Mouse (Mus musculus) monocyte, adult 2 months (primary cell): ENCODE results near the gene Lsg1.

ENCODE experiments used
- DNase-seq, 2 experiments: peaks; one replicate each; pipeline ENCODE4 v3.0.0; 2022; ENCODE audit warnings: low spot score in 2 of 2, low read depth in 1 of 2

Lsg1 gene

DNA sequence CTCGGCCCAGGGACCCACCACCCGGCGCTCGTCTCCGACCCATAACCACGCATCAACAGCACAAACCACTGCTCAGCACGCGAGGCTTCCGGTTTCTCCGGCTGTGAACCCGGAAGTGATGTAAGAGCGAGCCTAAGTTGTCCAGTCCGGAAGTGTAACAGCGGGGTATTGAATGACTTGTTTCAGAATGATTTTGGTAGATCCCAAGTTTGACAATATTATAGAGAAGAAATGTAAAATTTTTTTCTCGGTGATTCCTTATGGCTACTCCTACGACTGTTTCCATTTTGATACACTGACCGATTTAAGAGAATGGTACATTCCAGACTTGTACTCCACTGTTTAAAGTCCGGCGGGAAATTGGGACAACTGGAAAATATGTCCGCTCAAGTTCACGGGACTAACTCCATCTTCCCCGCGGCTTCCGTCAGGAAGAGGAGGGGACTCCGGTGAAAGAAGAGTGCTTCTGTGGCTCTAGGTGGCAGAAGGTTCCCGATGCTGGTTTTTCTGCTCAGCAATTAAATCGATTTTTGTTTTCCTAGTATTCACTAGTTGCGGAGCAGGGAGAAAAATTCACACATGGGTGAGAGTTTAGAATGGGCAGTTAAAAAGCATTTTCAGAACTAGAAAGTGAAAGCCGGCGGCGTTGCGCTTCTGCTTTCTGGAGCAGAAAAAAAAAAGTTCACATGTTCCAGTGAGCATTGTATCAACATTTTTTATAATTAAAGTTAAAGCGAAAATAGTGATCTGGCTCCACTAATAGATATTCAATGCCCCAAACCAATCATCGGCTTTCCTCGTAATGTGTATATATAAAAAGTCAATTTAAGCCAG, at the start of gene Lsg1:
Gene Lsg1 (minus strand): TSS at position 99 of the 834 bp plus-strand sequence.
- peak; percentile 70 to 80 for DNase-seq

DNA sequence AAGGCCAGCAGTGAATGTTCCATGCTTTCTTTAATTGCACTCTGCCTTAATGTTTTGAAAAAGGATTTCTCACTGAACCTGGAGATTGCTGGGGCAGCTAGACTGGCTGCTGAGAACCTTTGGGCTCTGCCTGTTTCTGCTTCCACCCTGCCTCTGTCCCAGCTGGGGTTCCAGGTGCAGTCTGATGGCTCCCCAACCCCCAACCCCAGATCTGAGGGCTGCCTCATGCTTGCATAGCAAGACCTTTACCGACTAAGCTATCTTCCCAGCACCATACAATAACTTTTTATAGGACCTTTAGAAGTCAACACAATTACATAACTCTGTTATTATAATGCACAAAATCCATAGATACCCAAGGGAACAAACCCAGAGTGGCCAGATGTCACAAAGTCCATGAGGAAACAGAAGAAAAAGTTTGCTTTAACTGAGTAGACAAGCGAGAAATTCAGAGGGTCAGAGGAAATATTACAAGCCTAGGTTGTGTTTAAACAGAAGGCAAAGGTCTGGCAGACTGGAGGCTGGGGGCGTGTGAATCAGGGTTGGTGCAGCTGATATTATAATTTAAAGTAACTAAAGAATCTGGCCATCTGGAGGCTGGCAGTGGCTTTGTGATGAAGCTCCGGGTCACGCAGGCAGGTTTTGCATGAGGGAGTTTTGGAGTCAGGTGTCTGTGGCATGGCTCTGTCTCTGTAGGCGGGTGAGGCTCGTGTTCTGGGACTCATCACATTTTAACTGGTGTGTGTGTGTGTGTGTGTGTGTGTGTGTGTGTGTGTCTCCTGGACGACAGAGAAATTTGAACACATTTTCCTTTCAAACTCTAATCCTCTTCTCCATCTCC, 46.7 kb upstream of the Lsg1 start:
- DNase-seq, result no peak

DNA sequence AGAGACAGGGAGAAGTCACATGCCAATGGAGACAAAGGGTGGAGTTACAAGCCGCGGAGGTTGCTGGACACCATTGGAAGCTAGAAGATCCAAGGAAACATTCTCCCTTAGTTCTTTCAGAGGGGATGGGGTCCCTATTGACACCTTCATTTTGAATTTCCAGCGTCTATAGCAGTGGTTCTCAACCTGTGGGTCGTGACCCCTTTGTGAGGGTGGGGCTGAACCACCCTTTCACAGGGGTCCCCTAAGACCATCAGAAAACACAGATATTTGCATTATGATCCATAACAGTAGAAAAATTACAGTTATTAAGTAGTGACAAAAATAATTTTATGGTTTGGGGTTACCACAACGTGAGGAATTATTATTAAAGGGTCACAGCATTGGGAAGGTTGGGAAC, 42.1 kb upstream of the Lsg1 start:
- DNase-seq, result no peak

DNA sequence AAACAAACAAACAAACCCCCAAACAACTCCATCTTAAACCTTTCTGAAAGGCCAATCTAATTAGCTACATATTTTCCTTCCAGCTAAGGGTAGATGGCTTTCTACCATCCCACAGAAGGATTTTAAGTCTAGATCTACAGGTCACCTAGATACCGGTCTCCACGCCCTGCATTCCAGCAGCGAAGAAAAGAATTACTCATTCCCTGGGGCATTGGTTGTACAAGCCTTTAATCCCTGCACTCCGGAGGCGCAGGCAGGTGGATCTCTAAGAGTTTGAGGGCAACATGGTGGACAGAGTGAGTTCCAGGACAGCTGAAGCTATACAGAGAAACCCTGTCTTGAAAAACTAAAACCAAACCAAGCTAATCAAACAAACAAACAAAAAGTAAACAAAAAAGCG, 41.0 kb upstream of the Lsg1 start:
- no peak for DNase-seq

DNA sequence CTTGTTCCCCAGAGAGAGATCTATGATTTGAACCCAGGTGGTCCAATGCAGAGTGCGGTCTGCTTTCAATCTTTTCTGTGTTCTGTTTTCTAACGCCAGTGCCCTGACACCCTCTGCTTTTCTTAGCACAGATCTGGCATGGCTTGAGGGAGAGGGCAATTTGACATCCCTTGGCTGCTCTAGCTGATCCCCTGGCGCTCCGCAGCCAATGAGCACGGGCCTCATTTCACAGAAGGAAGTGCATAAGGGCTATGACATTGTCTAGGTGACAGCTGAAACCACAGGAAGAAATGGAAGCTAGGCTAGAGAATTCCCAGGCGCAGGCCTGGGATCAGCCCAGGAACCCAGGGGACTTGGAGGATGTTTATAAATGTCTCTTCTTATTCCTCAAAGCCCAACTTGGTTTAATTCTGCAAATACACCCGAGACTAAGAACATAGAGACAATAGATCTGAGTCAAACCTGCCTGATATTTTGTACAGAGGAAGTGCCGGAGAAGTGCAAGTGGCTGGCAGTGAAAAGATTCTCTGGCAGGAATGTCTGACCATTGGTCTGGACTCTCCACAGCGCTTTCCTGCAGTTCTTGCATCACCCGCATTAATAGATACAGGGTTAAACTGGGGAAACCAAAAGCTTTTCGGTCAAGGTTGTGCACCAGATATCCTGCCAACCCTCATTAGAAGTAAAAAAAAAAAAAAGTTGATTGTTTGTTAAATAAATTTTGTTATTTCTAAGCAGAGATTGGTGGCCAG, 40.4 kb upstream of the Lsg1 start:
- DNase-seq, result no peak

DNA sequence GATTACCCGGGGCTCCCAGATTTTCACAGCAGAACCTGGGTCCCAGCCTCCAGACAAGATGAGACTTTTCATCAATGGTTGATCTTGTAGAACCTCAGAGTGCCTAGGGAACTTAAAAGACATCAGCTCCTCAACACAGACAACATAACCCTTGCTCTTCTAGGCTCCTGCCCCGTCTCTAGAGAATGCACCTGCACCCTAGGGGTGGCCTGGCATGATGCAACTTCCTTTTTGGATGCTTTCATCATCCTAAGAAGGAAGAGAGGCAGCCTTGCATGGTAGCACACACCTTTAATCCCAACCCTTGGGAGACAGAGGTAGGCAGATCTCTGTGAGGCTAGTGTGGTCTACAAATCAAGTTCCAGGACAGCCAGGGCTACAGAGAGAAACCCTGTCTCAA, 37.2 kb upstream of the Lsg1 start:
- no peak for DNase-seq

DNA sequence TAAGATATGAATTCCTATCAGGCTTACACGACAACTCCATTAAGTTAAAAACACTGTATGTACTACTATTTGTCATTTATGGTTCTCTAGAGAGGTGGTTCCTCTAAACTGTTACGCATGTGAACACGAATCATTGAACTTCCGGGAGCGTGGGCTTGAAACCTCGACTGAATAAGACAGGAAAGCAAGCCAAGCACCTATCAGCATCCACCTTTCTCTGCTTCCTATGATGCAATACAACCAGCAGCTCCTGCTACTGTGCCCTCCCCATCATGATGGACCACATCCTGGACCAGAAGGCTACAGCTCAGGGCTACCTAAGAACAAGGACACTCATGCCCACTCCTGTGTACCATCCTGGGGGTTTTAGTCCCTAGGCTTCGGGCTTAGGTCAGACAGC, 36.3 kb upstream of the Lsg1 start:
- DNase-seq, result no peak

DNA sequence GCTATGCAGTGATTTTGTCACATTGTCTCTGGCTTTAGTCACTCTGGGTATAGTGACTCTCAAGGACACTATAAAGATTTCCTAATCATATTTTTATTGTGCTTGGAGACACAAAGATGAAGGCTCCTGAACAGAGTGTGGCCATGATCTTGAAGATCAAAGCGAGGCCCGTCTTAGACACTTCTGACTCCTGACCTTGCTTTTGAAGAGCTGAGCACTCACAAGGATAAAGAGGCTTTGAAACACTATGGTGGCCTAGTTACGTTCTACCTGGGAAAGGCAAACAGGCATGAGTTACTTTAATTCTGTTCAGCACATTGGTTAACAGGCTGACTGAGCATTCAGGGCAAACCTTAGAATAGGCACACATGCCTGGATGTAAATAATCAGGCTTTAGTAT, 28.9 kb upstream of the Lsg1 start:
- DNase-seq, result no peak

DNA sequence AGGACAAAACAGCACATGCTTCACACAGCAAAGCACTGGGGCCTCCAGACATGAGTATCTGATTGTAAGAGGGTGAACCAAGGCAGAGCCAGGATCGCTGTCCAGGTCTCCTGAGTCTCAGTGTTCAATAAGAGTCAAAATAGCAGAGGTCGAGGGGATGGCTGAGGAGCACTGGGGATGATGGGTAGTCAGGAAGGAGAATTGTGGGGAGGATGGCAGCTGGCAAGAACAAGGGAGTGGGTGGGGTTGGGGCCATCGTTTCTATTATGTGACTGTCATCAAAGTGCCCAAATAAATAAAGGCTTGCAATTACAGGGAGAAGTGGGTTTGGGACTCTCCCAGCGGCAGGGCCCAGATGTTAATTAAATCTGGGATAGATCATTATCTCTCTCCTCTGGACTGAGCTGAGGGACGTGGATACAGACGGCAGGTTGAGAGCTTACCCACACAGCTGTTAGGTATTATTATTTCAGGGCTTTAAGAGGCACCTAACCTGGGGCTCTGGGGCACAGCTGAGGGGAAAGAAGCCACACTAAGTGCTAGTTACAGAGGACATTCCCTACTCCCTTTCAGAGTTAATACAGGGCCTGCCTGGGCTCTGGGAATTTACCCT, 27.4 kb upstream of the Lsg1 start:
- DNase-seq, result no peak

DNA sequence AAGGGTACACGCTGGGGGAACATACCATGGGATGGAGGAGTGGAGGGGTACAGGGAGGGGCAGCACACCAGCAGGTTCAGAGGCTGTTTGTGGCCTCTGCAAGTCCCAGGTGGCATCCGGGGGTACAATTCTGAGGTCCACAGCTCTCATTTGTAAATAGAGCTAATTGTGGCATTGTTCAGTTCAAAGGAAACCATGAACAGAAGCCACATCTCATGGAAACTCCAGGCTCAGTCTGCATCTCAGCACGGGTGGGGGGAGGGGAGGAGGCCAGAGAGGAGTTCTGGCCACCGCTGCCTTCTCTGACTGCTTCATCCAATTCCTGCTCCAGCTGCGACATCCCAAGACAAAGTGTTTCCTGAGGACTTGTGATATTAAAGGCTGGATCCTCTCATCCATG, 26.7 kb upstream of the Lsg1 start:
- no peak for DNase-seq

DNA sequence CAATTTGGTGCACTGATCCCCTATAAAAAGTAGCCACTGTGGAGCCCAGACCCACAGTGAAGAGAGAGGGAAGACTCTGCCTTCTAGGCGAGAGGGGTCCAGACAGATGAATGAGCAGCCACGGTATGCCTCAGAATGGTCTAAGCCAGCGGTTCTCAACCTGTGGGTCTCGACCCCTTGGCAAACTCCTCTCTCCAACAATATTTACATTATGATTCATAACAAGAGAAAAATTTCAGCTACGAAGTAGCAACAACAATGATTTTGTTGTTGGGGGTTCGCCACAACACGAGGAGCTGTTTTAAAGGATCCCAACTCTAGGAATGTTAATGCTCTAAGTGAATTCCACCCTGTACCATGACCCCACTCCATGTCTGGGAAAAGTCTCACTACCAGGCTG, 25.7 kb upstream of the Lsg1 start:
- DNase-seq, result no peak

DNA sequence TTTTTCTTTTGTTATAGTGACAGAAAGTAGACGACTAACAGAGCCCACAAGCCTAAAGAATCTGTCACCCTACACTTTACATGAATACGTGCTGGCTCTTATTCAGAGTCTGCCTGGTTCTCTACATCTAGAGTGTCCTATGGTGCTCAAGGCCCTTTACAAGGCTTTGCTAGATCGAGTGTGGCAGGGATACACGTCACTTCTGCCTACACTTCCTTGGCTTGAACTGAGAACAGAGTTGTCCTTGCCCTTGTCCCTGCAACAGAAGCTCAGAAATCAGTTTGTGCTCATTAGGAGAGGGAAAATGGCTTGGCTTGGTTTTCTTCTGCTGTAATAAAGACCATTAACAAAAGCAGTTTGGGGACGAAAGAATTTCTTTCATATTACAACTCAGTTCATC, 23.9 kb upstream of the Lsg1 start:
- DNase-seq, result no peak

DNA sequence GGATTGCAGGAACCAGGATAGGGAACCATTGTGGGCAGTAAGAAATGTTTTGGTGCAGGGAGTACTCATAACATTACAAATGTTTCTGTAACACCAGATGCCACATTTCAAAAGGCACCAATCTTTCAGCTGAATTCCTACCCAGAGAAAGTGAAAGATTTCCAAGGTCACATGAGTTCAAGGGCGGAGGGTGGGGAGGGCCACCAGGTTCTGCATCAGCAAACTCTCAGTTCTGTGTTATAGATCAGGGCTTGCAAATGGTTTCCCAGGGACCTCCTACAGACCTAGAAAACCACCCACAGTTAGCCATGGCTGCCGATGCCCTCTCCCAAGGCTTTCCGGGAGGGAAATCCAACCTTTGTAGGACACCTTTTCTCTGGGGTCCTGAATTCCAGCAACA, 20.5 kb upstream of the Lsg1 start:
- no peak for DNase-seq

DNA sequence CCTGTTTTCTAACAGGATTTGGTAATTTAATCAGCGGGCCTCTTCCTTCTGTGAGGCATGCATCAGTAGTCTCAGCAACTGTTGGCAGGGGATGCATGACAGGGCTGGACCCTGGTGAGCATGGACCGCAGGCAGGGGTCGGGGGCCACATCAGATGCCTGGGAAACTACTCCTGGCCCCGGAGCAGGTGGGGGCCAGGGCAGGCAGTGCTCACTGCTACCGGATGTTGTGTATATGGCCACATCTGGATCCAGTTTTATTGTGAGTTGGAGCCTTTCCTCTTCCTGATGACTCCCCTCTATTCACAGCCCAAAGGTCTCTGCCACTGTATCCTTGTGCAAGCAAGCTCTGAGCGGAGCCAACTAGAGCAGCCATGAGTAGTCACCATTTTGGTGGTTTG, 18.1 kb upstream of the Lsg1 start:
- DNase-seq, result no peak

DNA sequence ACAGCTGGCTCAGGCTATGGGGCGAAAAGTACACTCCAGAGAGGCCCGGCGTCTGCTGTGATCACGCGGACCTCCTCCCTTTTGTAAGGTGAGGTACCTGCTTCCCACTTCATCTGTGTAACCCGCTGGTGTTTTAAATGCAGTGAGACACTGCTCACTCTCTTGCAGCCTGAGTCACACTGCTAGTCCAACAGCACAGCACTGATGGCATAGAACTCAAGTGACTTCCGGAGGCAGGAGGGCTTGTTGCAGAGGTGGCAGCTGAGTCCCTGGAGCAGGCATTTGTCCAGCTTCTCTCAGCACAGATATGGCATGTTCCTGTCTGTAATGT, 17.4 kb upstream of the Lsg1 start:
- DNase-seq, result no peak

DNA sequence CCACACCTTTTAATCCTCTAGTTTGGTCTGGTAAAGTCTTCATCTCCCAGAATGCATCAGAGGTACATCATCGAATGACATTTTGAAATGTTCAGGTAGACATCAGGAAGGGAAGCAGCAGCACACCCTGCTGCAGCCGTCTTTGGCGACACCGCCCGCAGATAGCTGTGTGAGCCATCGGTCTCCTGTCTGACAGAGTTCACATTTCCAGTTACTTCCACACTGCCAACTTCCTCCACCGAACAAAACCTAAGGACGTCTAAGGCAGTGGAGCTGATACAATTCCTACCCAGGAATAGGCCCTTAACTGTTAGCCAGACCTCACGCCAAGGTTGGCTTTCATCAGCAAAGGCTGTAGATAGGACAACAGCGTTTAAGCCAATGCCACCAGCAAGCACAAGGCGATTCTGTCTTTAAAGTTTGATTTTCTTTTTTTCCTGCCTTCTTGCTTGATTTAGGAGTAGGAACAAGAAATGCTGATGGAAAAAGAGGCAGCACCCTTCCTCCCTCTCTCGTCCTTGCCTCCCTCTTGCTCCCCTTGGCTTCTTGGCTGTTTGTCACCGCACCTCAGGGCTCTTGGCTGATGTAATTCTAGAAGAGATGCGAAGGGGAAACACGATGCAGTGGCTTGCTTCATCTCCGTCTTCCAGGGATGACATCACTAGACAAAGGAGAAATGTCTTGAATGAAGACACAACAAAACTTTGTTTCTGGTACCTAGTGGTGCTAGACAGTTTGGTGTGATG, 16.8 kb upstream of the Lsg1 start:
- DNase-seq, result no peak

DNA sequence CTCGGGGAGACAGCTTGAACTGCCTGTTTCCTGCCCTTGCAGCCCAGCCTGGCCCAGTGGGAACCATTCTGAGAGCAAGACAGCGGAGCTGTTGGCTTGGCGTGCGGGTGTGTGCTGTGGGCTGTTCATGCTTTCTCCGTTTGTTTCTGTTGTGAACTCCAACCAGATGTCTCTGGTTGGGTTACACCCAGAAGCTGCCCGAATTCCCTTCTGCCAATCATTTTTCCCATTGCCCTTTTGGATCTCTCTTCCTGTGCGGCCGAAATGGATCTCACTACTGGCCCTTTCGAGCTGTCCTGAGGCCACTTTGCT, 16.1 kb upstream of the Lsg1 start:
- no peak for DNase-seq

DNA sequence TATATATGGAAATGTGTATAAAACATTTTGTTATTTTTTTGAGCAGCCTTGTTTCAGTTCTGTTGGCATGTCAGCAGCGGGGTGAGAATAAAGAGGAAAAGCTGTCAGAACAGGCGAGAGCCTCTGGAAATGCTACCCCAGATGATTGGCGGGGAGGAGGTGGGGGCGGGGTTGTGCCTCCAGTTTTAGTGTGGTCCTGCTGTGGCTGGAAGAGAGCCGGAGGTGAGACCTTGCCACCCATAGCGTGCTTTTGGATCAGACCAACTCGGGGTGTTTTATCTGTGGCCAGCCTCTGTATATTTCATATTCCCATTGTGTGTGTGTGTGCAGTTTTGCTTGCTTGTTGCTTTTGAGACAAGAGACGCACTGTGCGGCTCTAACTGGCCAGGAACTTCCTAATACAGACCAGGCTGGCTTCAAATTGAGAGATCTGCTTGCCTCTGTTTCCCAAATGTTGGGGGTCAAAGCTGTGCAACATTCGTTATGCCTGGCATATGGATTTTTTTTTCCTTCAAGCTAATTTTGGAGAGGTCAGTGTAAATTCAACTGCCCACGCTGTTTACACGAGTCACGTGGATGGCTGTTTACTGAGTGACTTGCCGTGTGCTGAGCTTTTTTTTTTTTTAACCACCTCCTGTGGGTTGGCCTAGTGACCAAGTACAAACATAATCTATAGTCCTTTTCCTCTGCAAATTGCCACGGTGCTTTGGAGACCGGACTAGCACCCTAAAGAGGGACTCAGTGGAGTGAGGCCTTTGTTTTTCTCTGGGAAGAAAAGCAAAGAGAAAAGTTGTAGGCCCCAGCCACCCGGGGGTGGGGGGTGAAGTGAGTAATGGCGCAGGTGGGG, 15.5 kb upstream of the Lsg1 start:
- DNase-seq, result no peak

DNA sequence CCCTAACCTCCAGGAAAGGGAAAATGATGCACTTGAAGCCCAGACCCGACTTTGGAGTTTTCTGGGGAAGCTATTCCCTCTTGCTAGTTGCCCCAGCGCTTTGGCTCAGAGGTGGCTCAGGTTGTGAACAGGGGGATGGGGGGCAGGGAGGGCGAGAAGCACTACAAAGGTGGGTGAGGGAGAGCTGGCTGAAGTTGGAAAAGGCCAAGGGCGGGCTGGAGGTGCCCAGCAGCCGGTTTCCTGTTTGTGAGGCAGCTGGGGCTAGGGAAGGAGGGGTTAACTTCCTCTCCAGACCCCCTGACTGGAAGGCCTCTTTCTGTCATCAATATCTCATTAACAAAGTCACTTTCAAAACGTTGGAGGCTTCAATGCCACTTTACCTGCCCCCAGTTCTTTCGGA, 14.6 kb upstream of the Lsg1 start:
- no peak for DNase-seq
